Mouse (Mus musculus) ovary, postnatal 36 days (tissue): ENCODE results near the gene Lrrc4.

Experiments
- DNase-seq: peaks from one replicate; pipeline ENCODE4 v3.0.0; 2022; ENCODE audit warnings: low spot score, mixed read lengths

Gene Lrrc4

GRCm38 (mm10) chr6:28767891-28768481 is 63.6 kb downstream of the Lrrc4 start:
- no peak for DNase-seq

- DNase-seq: no peak
These were observed 64.9 kb downstream of the Lrrc4 start for GRCm38 (mm10) chr6:28766622-28767021.

GRCm38 (mm10) chr6:28762132-28762775 is 69.3 kb downstream of the Lrrc4 start:
- no peak for DNase-seq

DNA sequence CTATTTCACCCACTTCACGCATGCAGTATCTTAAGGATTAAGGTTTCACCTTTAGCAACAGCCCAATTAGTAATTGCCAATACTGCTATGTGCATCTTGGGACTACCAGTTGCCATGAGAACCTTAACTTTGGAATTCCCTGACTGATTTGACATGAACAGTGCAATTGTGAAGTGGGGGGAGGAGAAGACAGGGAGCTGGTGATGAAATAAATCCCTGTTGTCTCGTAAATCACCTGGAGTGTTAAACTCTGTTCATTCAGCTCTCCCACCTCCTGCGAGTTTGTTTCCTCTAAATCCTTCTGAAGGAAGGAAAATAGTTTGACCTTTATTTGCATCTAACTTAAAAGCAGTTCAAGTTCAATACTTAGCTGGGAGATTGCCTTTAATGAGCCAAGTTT is 69.8 kb downstream of the Lrrc4 start:
- DNase-seq: no peak

GRCm38 (mm10) chr6:28758293-28758692 is 73.3 kb downstream of the Lrrc4 start:
- no peak for DNase-seq

DNA sequence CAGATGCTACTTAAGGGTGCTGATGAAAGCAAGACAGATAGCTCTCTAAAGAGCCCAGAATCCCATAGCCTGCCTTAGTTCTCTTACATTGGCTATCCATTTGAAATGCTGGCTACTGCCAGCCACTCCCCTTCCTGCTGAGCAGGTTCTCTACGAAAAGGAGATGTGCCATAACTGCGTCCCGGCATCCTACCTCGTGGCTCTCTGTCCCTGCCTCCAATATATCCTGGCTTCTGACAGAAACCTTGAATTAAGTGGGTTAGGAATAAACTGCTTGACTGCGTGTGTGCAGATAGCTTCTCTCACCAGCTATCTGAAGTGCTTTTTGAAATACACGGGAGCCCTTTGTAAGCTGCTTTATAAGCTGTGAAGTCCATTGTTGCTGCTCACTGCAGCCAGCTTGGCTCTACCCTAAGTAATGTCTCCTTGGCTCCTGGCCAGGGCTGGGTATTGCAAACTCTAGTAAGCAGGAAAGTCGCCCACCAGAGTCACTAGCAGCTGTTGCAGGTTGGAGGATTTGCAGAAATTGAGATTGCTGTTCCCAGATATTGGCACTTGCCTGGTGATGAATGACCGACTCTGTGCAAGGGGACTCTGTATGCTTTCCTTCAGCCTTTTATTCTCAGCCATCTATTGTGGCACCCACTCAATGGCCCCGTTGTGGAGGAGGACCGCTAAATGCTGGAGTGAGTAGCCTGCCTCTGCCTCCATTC is 75.1 kb downstream of the Lrrc4 start:
- peak; percentile 23 for DNase-seq

- DNase-seq: no peak
These were observed 77.2 kb downstream of the Lrrc4 start for GRCm38 (mm10) chr6:28754127-28754898.

- no peak for DNase-seq
These were observed 77.9 kb downstream of the Lrrc4 start for GRCm38 (mm10) chr6:28753681-28754080.

- no peak for DNase-seq
These were observed 78.3 kb downstream of the Lrrc4 start for GRCm38 (mm10) chr6:28753217-28753616.

DNA sequence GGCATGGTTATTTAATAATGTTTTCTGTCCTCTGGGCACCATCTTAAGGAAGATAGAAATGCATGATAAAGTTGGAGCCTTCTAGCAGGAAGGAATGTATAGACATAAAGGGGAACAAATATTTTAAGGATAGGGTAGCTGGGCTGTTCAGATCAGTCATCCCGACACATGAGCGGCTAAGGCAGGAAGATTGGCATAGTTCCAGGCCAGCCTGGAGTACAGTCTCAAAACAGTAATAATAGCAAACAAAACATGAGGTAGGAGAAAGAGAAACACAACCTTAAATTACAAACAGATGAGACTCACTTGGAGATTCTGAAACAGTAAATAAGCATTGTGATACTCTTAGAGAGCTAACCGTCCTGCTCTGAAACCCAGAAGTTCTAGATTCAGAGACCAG is 80.4 kb downstream of the Lrrc4 start:
- DNase-seq: no peak

GRCm38 (mm10) chr6:28749224-28749623 is 82.3 kb downstream of the Lrrc4 start:
- no peak for DNase-seq

GRCm38 (mm10) chr6:28747931-28748670 is 83.4 kb downstream of the Lrrc4 start:
- DNase-seq: peak; percentile 10

DNA sequence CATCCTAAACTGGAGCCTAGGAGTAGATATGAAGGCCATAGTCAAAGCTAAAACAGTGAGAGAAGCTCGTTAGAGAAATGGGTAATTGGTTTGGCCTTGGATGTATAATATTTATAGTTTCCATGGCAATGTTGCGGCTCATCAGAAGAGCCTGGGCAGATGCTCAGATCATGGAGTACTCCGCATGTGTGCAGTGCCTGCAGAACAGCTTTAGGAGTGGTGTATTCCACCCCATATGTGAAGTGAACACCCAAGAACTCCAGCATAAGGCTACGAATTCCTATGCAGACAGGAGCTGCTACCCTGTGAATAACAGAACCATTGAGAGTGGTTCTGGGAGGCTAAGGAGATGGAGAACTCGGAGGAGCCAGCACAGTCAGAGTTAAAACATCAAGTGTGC is 84.5 kb downstream of the Lrrc4 start:
- no peak for DNase-seq

DNA sequence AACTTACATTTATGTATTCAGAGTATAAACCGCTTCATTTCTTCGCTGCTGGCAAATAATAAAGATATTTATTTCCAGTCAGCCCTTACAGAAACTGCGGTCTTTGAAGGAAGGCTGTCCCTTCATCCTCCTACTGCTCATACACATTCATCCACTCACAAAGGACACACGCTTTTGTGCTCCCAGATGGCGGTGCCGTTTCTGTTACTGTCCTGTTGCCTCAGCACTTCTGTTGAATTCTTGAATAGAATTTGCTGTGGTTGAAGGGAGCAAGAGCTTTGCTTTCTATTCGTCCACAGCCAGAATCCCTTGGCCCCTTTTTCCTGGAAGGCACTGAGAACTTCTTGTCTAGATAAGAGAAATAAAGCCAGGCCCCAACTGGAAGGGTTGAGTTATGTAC is 85.7 kb downstream of the Lrrc4 start:
- DNase-seq: no peak

DNA sequence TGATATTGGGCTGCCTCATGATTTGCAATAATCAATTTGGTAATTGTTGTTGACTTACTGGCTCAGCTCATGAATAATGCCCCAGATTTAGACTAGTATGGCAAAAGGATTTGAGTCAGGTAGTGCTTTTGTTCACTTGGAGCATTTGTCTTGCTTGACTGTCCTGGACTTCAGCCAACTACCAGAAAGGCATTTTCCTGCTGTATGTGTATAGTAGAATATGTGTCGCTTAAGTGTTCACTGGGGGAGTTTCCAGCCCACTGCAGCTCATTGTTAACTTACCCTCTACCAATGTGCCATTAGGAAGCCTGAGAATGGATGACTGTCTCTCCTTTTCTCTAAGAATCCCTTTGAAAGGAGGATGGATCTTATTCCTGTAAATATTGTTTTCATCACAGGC is 88.0 kb downstream of the Lrrc4 start:
- DNase-seq: no peak

DNA sequence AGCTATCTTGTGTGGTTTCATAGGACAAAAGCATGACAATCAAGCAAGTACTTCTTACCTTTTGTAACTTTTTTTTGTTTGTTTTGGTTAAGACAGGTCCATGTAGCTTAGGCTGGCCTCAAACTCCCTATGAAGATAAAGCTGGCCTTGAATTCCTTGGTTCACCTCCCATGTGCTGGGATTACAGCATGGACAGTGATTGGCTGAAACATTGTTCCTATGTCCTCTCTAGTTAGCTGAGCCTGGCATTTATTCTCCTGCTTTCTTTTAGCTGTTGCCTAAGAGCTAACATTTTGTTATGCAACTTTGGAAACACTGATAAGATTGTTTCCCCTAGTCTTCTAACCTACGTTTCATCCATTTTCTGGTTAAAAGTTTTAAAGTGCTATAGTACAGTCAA is 93.9 kb downstream of the Lrrc4 start:
- no peak for DNase-seq

GRCm38 (mm10) chr6:28736665-28737064 is 94.9 kb downstream of the Lrrc4 start:
- no peak for DNase-seq

GRCm38 (mm10) chr6:28735116-28735515 is 96.4 kb downstream of the Lrrc4 start:
- DNase-seq: no peak

- DNase-seq: no peak
These were observed 97.5 kb downstream of the Lrrc4 start for GRCm38 (mm10) chr6:28733884-28734647.

DNA sequence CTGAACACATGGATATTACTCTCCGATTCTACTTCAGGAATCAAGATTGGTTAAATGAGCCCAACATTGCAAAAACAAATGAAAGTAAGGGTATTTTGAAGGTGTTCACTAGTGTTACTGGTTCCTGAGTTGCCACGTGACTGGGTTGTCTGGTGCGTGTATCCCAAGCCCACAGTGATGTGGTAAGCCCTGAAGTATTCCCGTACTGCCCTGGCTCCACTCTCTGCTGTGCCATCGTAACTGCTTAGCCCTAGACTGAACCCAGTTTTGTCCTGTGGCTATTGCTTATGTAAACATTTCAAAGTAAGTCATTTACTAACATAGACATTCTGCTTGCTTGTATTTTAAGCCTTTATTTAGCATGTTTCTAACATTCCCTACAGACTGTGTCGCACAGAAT is 100.3 kb downstream of the Lrrc4 start:
- no peak for DNase-seq

GRCm38 (mm10) chr6:28729649-28730048 is 101.9 kb downstream of the Lrrc4 start:
- no peak for DNase-seq
